Mouse (Mus musculus) neural tube, embryonic 12.5 days (tissue): Measurements from ENCODE around the gene Farsa. TPM values are rescaled to one million over a fixed set of nuclear protein-coding genes. Genes with fewer than 3 reads are reported as not detected.

Experiments
- ATAC-seq: fragments of 200-750 bp; cut with Nextera tagmentation; 2 replicates; pipeline ENCODE4 v1.8.0; 2017; ENCODE audit warnings: low read depth, mild to moderate bottlenecking, moderate TSS enrichment, moderate library complexity; ENCODE audit not compliant: low FRiP score
- H3K27ac ChIP-seq: fragments of 300-500 bp; sonication (generic); 2 replicates; pipeline ENCODE4 v1.5.1; 2016
- H3K27me3 ChIP-seq: fragments of 300-500 bp; sonication (generic); replicated peaks from 2 replicates; pipeline ENCODE4 v1.6.1; 2016; ENCODE audit warnings: mild to moderate bottlenecking
- H3K36me3 ChIP-seq: fragments of 300-500 bp; sonication (generic); 2 replicates; pipeline ENCODE4 v1.6.1; 2016; ENCODE audit warnings: mild to moderate bottlenecking
- H3K4me1 ChIP-seq: fragments of 300-500 bp; sonication (generic); 2 replicates; pipeline ENCODE4 v1.6.1; 2016
- H3K4me2 ChIP-seq: fragments of 300-500 bp; sonication (generic); replicated peaks from 2 replicates; pipeline ENCODE4 v1.6.1; 2016; ENCODE audit warnings: mild to moderate bottlenecking
- H3K4me3 ChIP-seq: fragments of 300-500 bp; sonication (generic); 2 replicates; pipeline ENCODE4 v1.5.1; 2016
- H3K9ac ChIP-seq: fragments of 300-500 bp; sonication (generic); 2 replicates; pipeline ENCODE4 v1.6.1; 2016; ENCODE audit warnings: mild to moderate bottlenecking
- H3K9me3 ChIP-seq: fragments of 300-500 bp; sonication (generic); 2 replicates; pipeline ENCODE4 v1.6.1; 2016; ENCODE audit warnings: mild to moderate bottlenecking
- WGBS: fragments of 180-500 bp; shearing (Covaris S2); methylation state at CpG from one replicate; pipeline ENCODE4 v1.1.7; 2016; 5-methylcytosine and 5-hydroxymethylcytosine counted together
- polyA plus RNA-seq: library from polyadenylated mRNA; unstranded; fragments of >200 nt; fragmentation: Nextera tagmentation; extraction: Ambion mirVana; gene quantifications from 2 replicates; pipeline ENCODE4 v1.2.1, GENCODE M21; 2016

Gene Farsa
- polyA plus RNA-seq, 1 experiment from 2014 or later: 110 TPM

GRCm38 (mm10) chr8:84908421-84909161 is 51.8 kb downstream of the Farsa start, which contains the start of gene Dnase2a:
TSS of gene Dnase2a (plus strand) at chr8:84908560.
- H3K9ac ChIP-seq: peak within 1 kb of the TSS; percentile 57; the same call in 1 of the 2 replicates
- no peaks in the 10 kb centered on the region for H3K9me3 ChIP-seq
- peaks cover 21% of the 10 kb centered on the region for H3K4me1 ChIP-seq
- no peak within 1 kb of the TSS for H3K27ac ChIP-seq
- H3K27me3 ChIP-seq: peaks cover 46% of the 10 kb centered on the region
- peaks cover 30% of the 10 kb centered on the region for H3K36me3 ChIP-seq
- H3K4me2 ChIP-seq: peak within 1 kb of the TSS; percentile 69
- WGBS: under 1% methylated on average over 45 of the region's 45 CpGs
- H3K4me3 ChIP-seq: peak within 1 kb of the TSS; percentile 48
- peak; percentile 88 for ATAC-seq

DNA sequence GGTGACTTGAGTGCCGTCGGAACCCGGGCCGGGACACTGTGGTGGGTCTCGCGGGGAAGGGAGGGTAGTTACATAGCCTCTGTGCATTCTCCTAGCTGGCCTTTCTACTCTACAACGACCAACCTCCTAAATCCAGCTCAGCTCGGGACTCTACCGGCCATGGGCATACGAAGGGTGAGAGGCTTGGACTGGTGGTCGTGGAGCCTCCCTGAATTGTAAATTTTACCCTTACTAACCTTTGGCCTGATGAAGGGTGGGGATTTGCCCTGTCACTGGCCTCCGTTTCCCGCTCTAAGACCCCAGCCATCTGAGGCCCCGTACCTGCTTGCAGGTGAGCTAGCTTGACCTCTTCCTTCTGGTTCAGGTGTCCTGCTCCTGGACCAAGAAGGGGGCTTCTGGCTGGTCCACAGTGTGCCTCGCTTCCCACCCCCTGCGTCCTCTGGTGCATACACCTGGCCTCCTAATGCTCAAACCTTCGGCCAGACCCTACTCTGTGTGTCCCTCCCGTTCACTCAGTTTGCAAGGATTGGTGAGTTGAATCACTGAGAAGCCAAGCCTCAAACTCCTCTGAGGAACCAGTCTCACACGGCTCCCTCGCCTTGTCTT is 52.5 kb downstream of the Farsa start:
- H3K36me3 ChIP-seq: peaks cover 34% of the 10 kb centered on the region
- peak overlapping the region; percentile 57; the same call in 1 of the 2 replicates for H3K9ac ChIP-seq
- no peak overlapping the region for H3K27ac ChIP-seq
- peak; percentile 16 for ATAC-seq
- H3K27me3 ChIP-seq: peaks cover 53% of the 10 kb centered on the region
- peaks cover 19% of the 10 kb centered on the region for H3K4me1 ChIP-seq
- peak overlapping the region; percentile 69 for H3K4me2 ChIP-seq
- no peaks in the 10 kb centered on the region for H3K9me3 ChIP-seq
- WGBS: 47% methylated on average over 20 of the region's 20 CpGs
- H3K4me3 ChIP-seq: peak overlapping the region; percentile 48

GRCm38 (mm10) chr8:84909949-84910348 is 53.2 kb downstream of the Farsa start:
- H3K27ac ChIP-seq: no peak overlapping the region
- ATAC-seq: no peak
- H3K9me3 ChIP-seq: no peaks in the 10 kb centered on the region
- peaks cover 41% of the 10 kb centered on the region for H3K36me3 ChIP-seq
- H3K9ac ChIP-seq: no peak overlapping the region
- 75% methylated on average over 5 of the region's 5 CpGs for WGBS
- H3K4me1 ChIP-seq: peaks cover 19% of the 10 kb centered on the region
- H3K27me3 ChIP-seq: peaks cover 60% of the 10 kb centered on the region
- H3K4me3 ChIP-seq: no peak overlapping the region
- H3K4me2 ChIP-seq: no peak overlapping the region

- Histone ChIP-seq H3K4me2 (no peak overlapping the region), H3K4me1 (peaks cover 19% of the 10 kb centered on the region), H3K9me3 (no peaks in the 10 kb centered on the region), H3K36me3 (peaks cover 47% of the 10 kb centered on the region), H3K27ac (no peak overlapping the region), H3K9ac (no peak overlapping the region), H3K4me3 (no peak overlapping the region), H3K27me3 (peaks cover 66% of the 10 kb centered on the region)
- 85% methylated on average over 6 of the region's 6 CpGs for WGBS
- no peak for ATAC-seq
Observed at GRCm38 (mm10) chr8:84910551-84910950, 53.8 kb downstream of the Farsa start.

DNA sequence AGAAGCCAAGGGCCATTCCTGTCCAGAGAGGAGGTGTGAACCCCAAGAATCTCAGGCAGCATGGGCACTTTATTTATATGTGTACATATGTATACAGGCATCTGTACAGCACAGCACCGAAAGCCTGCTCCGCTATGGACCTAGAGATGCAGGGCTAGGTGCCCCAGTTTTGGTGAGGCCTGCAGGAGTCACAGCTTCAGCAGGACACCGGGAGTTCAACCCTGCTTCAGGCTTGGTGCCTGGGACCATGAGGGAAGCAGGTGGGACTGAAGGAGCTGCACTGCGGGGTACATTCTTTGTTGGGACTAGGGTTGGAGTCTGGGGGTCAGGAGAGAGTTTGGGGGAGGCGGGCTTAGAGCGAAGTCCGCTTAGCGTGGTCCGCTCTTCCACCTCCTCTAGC is 55.1 kb downstream of the Farsa start:
- 80% methylated on average over 9 of the region's 9 CpGs for WGBS
- peaks cover 19% of the 10 kb centered on the region for H3K4me1 ChIP-seq
- ATAC-seq: no peak
- H3K27ac ChIP-seq: no peak overlapping the region
- H3K36me3 ChIP-seq: peaks cover 60% of the 10 kb centered on the region
- H3K27me3 ChIP-seq: peaks cover 78% of the 10 kb centered on the region
- no peak overlapping the region for H3K4me3 ChIP-seq
- H3K9ac ChIP-seq: no peak overlapping the region
- no peaks in the 10 kb centered on the region for H3K9me3 ChIP-seq
- no peak overlapping the region for H3K4me2 ChIP-seq

DNA sequence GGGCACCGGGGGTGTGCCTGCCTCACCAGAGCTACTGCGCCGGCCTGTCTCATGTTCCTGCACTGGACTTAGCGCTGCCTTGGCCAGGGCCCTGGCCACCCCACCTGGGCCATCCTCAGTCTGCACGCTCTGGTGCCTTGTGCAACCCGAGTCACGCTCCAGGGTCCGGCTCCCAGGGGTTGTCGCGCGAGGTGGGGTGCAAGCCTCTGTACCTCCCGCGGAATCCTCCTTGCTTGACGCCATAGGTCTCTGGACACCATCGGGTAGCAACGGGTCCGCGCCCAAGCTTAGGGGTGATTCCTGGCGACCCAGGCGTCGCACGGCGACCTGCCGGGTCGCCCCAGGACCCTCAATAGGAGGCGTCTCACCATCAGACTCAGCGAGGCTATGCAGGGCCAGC is 55.6 kb downstream of the Farsa start:
- Histone ChIP-seq H3K27ac (no peak overlapping the region), H3K36me3 (peaks cover 64% of the 10 kb centered on the region), H3K4me1 (peaks cover 19% of the 10 kb centered on the region), H3K4me3 (0 out of 2 replicates have a peak overlapping the region, but pooled peaks have one; percentile 25), H3K4me2 (peak overlapping the region; percentile 57), H3K9me3 (no peaks in the 10 kb centered on the region), H3K27me3 (peaks cover 81% of the 10 kb centered on the region), H3K9ac (no peak overlapping the region)
- WGBS: 21% methylated on average over 27 of the region's 27 CpGs
- ATAC-seq: no peak

GRCm38 (mm10) chr8:84912895-84913501 is 56.2 kb downstream of the Farsa start:
- H3K9ac ChIP-seq: 0 out of 2 replicates have a peak overlapping the region, but pooled peaks have one; percentile 8
- peak overlapping the region; percentile 57 for H3K4me2 ChIP-seq
- H3K9me3 ChIP-seq: no peaks in the 10 kb centered on the region
- H3K4me3 ChIP-seq: peak overlapping the region; percentile 25
- ATAC-seq: no peak
- H3K27me3 ChIP-seq: peaks cover 87% of the 10 kb centered on the region
- 2% methylated on average over 55 of the region's 55 CpGs for WGBS
- H3K27ac ChIP-seq: no peak overlapping the region
- peaks cover 70% of the 10 kb centered on the region for H3K36me3 ChIP-seq
- peaks cover 19% of the 10 kb centered on the region for H3K4me1 ChIP-seq

DNA sequence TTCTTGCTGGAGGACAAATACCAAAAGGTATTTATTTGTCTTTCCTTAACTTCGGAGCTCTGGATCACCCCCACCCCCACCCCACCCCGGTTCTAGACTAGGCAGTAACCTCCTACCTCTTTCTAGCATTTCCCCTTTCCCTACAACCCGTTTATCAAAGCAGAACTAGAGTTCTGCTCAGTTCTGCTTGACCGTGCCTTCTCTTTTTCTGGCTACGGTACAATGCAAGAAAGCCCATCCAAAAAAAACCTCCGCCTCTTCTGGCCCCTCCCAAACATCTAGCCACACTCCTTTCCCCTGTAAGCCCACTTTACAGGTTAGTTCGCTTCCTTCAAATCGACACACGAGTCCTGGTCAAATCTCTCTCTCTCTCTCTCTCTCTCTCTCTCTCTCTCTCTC is 56.7 kb downstream of the Farsa start:
- peaks cover 72% of the 10 kb centered on the region for H3K36me3 ChIP-seq
- H3K27me3 ChIP-seq: peaks cover 93% of the 10 kb centered on the region
- WGBS: 19% methylated on average over 9 of the region's 9 CpGs
- peak overlapping the region; percentile 57 for H3K4me2 ChIP-seq
- no peaks in the 10 kb centered on the region for H3K9me3 ChIP-seq
- 0 out of 2 replicates have a peak overlapping the region, but pooled peaks have one; percentile 8 for H3K9ac ChIP-seq
- no peak overlapping the region for H3K27ac ChIP-seq
- ATAC-seq: no peak
- peak overlapping the region; percentile 25 for H3K4me3 ChIP-seq
- peaks cover 19% of the 10 kb centered on the region for H3K4me1 ChIP-seq

DNA sequence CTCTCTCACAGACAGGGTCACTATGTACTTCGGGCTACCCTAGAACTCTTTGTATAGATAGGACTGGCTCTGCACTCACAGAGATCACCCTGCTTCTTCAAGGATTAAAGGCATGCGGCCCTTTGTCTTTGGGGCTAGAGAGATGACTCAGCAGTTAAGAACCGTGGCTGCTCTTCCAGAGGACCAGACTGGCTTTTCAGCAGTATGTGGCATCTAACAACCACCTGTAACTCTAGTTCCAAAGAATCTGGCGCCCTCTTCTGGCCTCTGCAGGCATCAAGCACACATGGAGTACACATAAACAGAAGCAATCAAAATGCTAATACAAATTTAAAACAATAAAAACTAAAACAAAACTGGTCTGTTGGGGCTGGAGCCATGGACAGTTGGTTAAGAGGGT is 57.2 kb downstream of the Farsa start:
- Histone ChIP-seq H3K36me3 (peaks cover 75% of the 10 kb centered on the region), H3K9ac (no peak overlapping the region), H3K27ac (no peak overlapping the region), H3K4me2 (no peak overlapping the region), H3K4me1 (peaks cover 15% of the 10 kb centered on the region), H3K9me3 (no peaks in the 10 kb centered on the region), H3K4me3 (no peak overlapping the region), H3K27me3 (peaks cover 92% of the 10 kb centered on the region)
- no peak for ATAC-seq
- 37% methylated on average over 4 of the region's 4 CpGs for WGBS

DNA sequence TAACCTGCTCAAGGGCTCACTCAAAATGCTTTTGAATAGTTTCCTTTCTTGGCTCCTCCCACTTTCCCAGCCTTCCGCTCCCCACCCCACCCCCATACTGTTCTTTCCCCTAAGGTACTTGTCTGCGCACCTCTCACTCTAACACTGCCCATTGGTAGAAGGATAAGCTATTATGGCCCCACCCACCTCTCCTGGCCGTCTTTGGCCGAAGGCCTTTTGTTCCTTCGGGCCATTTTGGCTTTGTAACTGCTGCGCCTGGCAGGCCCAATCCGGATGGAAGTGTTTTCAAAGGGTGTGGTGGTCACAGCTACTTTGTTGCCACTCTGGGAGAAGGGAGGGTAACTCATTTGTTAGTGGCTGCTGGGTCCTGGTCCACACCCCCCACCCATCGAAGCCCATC is 58.5 kb downstream of the Farsa start:
- no peaks in the 10 kb centered on the region for H3K9me3 ChIP-seq
- ATAC-seq: no peak
- no peak overlapping the region for H3K27ac ChIP-seq
- peaks cover 9% of the 10 kb centered on the region for H3K4me1 ChIP-seq
- H3K4me2 ChIP-seq: no peak overlapping the region
- WGBS: 86% methylated on average over 8 of the region's 8 CpGs
- H3K9ac ChIP-seq: no peak overlapping the region
- peaks cover 93% of the 10 kb centered on the region for H3K27me3 ChIP-seq
- H3K36me3 ChIP-seq: peaks cover 81% of the 10 kb centered on the region
- no peak overlapping the region for H3K4me3 ChIP-seq

DNA sequence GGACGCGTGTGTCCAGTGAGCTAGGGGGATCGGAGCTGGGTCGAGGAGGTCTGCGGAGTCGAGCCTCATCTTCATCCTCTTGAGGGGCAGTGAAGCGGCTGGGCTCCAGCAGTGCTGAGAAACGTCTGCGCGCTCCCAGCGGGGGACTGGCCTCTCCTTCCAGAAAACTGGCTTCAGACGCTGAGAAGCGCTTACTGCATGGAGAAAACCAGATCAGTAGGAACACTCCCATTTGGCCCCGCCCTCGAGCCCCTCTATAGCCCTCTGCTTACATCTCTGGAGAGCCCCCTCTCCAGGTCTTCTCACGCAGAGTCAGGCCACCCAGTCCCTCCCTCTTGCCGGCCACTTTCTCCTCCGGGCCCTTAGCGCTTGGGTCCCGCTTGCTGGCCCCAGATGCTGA is 61.0 kb downstream of the Farsa start:
- Histone ChIP-seq H3K27ac (no peak overlapping the region), H3K4me2 (no peak overlapping the region), H3K4me1 (peaks cover 6% of the 10 kb centered on the region), H3K4me3 (no peak overlapping the region), H3K36me3 (peaks cover 77% of the 10 kb centered on the region), H3K27me3 (peaks cover 84% of the 10 kb centered on the region), H3K9me3 (no peaks in the 10 kb centered on the region), H3K9ac (no peak overlapping the region)
- no peak for ATAC-seq
- 26% methylated on average over 20 of the region's 20 CpGs for WGBS

DNA sequence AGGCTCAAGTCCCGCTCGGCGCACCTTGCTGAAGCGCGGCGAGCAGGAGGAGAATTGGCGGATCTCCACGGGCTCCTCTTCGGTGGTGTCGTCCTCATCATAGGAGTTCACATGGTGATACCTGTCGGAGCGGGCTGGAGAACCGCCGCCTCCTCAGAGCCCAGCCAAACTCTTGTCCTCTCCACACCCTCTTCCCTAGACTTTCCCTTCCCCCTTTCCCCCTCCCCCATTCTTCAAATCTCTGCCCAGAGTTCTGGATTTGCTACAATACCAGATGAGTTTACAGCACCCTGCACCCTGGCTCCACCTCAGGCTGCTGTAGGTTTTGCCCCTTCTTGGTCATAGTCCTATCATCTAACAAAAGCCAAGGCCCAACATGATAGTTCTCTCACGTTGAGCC is 61.9 kb downstream of the Farsa start:
- Histone ChIP-seq H3K9ac (no peak overlapping the region), H3K27me3 (peaks cover 75% of the 10 kb centered on the region), H3K27ac (no peak overlapping the region), H3K4me2 (no peak overlapping the region), H3K9me3 (no peaks in the 10 kb centered on the region), H3K36me3 (peaks cover 75% of the 10 kb centered on the region), H3K4me1 (no peaks in the 10 kb centered on the region), H3K4me3 (no peak overlapping the region)
- WGBS: 95% methylated on average over 15 of the region's 15 CpGs
- no peak for ATAC-seq
